Mouse (Mus musculus): Measurements from ENCODE around the gene Klb.
"Not testable (repeated sequence)": the region's sequence is repeated elsewhere in the genome, so short reads cannot be mapped to it uniquely, and the experiment has no call there.

The Klb gene

DNA sequence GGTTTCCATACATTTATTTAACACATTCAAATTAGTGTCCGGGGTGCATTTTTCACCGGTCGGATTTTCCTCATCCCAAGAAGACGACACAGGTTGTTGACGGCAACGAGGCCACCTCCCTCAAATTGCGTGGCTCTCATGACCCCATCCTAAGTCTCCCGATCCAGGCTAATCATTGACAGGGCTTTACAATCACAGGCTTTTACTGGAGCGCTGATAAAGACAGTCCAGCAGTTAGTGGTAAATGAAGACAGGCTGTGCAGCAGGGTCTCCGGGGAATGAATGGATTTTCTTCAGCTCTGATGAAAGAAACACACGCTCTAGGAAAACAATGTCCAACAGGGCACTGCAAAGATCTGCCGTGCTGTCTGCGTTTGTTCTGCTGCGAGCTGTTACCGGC lies at the start of gene Klb:
TSS of gene Klb (plus strand) at position 147 of the 400 bp plus-strand sequence.
- DNase-seq (ENCODE audit: low spot score in 2 of 2): no peak

DNA sequence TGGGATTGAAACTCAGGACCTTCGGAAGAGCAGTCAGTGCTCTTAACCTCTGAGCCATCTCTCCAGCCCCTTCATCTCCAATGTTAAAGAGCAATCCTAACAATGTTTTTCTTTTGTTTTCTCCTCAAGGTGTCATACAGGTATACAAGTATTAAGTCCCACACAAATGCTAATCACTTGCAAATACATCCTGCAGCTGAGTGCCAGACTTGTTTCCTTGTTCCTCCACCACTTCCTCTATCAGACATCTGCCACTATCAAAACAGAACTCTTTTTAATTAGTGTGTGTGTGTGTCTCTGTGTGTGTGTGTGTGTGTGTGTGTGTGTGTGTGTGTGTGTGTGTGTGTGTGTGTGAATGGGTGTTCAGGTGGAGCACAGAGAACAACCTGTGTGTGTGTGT lies 48.5 kb upstream of the Klb start:
- not testable (repeated sequence) for DNase-seq (ENCODE audit: low spot score in 2 of 2)

DNA sequence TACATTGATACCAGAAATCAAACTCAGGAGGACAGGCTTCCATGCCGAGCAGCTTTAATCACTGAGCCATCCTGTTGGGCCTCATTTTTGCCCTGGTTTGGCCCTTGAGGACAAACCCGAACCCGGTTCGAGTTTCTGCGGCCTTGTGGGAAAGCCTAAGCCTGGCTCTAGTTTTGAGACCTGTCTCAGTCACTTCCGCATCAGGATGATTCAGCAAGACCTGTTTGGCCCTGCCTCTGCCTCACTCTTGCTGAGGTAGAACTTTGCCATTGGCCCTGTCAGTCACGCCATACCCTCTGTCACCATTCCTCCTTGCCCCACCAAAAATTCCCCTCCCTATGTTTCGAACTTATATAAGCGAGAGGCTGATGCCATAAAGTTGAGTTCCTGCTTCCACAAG lies 48.0 kb upstream of the Klb start:
- no peak for DNase-seq (ENCODE audit: low spot score in 2 of 2)

DNA sequence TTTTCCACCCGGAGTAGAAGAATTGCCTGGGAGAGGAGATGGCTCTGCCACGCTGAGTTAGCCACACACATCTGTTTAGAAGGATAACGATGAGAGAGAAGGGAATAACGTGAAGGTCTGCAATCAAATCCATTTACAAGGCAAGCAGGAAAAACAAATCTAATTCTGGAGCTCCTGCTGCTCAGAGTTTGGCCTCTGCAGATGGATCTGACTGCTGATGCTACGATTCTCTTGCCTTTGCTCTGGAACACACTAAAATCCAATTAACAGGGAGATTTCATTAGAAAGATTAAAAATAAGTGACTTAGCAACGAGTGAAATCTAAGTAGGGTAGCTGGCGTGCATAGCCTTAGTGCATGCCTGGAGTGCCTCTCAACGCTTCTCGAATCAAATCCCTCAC lies 42.6 kb upstream of the Klb start:
- no peak for DNase-seq (ENCODE audit: low spot score in 2 of 2)

DNA sequence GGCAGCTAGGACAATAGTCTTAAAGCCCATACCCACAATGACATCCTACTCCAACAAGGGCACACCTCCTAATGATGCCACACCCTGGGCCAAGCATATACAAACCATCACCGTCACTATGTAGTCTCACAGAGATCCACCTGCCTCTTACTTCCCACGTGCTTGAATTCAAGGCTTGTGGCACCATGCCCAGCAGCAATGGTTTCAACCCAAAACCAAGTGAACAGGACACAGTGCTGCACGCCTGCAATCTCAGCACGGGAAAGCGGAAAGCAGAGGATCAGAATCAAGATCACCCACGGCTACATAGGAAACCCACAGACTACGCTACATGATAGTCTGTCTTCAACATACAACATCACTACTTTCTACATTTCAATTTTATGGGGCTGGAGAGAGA lies 39.9 kb upstream of the Klb start:
- no peak for DNase-seq (ENCODE audit: low spot score in 2 of 2)

DNA sequence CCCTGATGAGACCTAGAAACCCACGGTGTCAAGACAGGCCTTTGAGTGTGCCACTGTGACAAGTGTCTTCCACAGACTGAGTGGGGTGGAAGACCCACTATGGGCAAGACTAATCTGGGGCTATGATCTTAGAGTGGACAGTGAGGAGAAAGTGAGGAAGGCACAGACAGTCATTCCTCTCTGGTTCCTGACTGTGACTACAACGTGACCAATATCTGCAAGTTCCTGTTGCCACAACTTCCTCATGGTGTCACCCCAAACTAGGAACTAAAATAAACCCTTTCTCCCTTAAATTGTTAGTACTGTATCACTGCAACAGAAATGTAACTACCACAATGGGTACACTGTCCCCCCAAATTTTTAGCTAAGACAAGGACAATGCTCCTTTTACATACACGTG lies 39.2 kb upstream of the Klb start:
- no peak for DNase-seq (ENCODE audit: low spot score in 2 of 2)

DNA sequence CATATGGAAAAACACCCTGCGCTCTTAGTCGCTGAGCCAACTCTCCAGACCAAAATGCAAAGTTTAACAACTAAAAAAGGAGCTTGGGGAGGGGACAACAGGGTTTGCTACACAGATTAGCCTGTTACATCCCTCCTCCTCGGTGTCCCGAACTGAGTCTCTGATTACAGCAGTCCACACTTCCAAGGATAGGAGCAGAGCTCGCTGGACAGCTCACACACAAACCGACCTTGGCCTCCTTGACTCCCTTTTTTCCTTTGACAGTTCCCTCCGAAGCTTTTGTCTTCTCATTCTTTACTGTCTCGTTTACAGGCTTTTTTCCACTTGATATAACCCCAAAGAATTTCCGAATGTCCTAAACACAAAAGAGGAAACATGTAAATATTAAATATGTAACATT lies 28.9 kb upstream of the Klb start:
- no peak for DNase-seq (ENCODE audit: low spot score in 2 of 2)

DNA sequence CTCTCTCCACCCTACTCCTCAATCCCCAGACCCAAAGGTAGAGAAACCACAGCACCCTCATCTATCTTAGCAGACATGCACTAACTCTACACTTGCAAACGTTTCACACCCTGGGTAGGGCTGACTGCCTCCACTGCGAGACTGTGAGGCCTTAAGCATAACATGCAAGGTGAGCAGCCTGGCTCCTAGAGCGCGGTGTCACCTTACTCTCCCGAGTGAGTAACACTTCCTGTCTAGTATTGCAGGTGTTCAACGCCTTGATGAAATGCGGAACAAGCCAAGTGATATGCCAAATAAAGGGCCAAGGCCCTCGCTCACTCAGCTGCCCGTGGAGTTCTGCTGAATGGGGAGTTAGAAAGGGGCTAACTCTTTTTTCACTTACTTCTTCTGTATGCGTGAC lies 25.9 kb upstream of the Klb start:
- no peak for DNase-seq (ENCODE audit: low spot score in 2 of 2)

DNA sequence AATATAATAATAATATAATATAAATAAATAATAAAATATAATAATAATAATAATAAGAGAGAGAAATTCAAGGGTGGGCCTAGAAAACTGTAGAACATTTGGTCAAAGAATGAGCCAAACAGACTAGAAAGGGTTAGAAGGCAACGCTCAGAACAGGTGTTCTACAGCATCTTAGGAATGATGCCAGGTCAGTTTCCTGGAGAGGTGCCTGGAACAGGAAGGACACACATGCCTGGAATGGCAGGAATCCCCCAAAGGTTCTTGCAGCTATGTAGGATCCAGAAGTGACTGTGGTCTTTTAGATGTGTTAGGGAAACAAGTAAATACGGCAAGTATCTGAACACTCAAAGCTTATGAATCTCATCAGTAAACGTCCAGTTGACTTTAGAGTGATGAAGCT lies 23.8 kb upstream of the Klb start:
- no peak for DNase-seq (ENCODE audit: low spot score in 2 of 2)

DNA sequence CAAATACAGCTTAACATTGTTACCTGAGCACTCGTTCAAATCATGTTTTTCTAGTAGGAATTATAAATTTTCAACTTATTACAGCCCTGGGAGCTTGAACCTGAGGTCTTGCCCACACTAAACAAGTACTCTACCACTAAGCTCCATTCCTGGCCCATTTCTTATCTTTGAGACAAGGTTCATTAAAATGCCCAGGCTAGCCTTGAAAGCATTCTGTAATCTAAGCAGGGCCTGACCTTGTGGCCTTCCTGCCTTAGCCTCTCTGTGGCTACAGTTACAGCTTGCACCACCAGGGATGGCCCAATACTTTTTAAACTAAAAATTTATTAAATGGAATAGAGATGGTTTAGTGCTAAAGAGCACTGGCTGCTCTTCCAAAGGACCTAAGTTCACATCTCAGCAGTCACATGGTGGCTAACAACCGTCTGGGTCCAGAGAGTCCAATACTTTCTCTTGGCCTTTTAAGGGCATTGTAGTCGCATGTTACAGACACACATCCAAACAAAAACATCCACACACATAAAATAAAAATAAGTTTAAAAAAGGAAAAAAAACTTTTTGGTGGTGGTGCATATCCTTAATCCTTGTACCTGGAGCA lies 23.3 kb upstream of the Klb start:
- DNase-seq (ENCODE audit: low spot score in 2 of 2): no peak

DNA sequence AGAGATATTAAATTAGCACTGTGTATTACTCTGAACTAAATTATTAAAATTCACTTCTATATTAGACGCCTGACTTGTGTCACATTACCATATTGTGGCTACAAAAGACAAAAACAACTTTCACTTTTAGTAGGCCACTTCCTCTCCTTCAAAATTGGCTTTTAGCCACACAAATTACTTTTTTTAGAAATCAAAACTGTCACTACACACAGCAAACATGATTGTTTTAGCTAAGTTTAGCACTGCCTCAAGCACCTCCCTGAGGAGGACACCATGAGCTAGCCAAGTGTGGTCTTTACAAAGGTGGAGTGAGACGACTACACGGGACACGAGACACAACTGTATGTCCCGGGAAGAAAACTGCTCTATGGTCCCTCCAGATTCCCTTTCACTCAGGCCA lies 21.9 kb upstream of the Klb start:
- DNase-seq (ENCODE audit: low spot score in 2 of 2): peak; percentile 49 to 76

DNA sequence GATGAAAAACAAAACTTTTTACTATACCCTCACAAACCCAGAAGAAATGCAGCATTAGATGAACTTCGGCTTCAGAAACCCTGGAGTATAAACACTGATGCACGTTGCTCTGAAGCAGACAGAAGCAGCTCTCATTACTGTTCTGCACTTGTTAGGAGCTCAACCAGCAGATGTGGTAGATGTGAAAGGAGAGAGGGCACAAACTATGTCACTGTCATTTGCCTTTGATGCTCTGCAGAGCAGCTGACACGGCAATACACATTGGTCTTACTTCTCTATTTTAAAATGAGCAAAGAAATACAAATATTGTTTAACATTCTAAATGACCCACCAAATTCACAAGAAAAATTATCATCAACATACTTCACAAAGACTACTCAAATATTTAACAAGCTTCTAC lies 18.1 kb upstream of the Klb start:
- no peak for DNase-seq (ENCODE audit: low spot score in 2 of 2)

DNA sequence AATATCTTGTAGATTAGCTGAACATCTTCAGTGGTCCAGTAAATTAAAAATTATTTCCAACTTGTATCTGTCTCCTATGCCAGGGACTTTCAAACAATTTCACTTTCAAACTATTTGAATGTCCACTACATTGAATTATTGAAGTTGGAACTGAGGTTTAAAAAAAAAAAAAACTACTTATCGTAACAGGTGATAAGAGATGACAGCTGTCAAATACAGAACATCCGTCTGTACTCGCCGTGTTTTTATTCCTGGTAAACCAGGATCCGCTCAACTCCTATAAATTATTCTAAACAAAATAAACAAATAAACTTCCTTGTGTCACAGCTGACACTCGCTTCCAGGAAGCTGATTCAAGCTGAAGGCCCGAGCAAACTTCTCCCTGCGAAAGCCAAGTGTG lies 13.3 kb upstream of the Klb start:
- DNase-seq (ENCODE audit: low spot score in 2 of 2): no peak

DNA sequence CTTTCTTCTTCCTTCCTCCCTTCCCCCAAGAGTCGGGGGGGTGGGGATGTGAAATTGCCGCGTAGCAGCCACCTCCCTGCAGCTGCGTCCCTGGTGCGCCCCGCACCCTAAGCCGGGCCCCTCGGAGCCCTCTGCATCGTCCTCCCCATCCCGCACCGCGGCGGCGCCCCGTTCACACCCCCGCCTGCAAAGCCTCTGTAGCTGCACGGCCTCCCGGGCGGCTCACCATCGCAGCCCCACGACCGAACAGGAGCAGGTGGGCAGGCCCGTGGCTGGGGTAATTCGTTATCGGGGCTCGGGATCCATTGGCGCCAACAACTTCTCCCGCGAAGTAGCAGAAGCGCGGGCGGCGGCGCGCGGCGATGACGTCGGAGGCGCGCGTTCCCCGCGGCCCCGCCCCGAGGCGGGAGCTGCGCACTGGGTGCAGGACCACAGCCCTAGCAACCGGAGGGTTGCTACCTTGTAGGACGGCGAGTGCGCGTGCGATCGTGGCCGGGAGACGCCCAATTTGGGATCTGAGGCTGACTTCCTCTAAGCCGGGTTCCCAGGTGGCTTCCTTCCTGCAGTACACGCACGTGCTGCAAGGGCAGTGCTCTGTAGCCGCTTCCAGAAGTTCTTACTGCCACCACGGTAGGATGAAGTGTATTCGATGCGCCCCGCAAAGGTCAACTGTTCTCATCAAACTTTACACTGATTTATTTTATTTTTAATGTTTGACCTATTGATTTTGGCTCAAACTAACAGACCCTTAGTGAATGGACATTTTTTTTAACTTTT lies 12.6 kb upstream of the Klb start, which contains the start of gene Rfc1:
TSS of gene Rfc1 (minus strand) at position 373 of the 777 bp plus-strand sequence.
- peak; percentile 86 to 89 for DNase-seq (ENCODE audit: low spot score in 2 of 2)

DNA sequence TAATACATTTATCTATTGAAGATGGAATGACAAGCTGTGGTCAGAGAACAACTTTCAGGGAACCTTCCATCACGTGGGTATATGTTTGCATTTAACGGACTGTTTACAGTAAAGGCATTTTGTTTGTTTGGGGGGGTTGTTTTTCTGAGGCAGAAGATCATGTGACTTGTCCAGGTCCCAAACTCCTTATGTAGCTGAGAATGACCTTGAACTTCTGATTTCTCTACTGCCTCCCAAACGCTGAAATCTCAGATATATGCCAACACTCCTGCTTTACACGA lies 12.1 kb upstream of the Klb start:
- DNase-seq (ENCODE audit: low spot score in 2 of 2): no peak

DNA sequence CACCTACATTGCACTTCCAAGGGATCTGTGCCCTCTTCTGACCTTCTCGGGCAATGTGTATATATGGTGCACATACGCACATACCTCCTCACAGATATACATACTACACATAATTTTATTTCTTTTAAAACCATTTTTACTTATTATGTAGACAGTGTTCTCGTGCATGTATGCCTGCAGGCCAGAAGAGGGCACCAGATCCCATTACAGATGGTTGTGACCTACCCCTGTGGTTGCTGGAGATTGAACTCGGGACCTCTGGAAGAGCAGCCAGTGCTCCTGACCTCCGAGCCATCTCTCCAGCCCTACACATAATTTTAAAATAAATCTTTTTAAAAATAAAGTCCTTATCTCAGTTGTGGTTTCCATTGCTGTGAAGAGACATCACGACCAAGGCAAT lies 9.7 kb upstream of the Klb start:
- DNase-seq (ENCODE audit: low spot score in 2 of 2): no peak

DNA sequence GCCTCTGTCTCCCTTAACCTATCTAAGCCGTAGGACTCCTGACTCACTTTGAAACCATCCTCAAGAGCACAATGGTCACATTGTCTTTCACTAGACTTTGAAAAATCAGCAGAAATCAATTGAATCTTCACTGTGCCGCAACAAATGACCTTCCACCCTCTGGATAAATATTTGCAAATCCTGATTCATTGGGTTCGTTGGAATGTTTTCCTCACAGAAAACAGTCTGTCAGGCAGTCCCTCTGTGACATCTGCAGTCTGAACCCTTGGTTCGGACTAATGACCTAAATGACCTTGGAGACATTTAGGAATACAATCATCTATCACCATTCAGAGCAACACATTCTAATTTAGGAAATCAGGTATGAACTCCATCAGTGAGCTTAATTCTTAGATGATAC lies 7.9 kb upstream of the Klb start:
- no peak for DNase-seq (ENCODE audit: low spot score in 2 of 2)

DNA sequence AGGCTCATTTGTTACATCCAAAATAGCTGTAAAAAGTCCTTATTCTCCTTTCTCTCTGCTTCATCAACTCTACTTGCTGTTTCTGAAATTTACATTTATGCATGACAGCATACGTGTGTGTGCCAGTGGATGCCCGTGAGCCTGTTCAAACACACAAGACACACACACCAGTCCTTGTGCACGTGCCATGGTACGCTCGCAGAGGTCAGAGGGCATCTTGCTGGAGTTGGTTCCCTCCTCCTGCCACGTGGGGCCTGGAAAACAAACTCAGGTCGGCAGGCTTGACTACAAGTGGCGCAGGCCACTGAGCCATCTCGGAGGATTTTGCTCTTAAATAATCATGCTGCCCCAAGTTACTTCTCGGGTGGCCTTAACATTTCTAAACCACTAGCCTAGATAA lies 2.4 kb downstream of the Klb start:
- DNase-seq (ENCODE audit: low spot score in 2 of 2): no peak

DNA sequence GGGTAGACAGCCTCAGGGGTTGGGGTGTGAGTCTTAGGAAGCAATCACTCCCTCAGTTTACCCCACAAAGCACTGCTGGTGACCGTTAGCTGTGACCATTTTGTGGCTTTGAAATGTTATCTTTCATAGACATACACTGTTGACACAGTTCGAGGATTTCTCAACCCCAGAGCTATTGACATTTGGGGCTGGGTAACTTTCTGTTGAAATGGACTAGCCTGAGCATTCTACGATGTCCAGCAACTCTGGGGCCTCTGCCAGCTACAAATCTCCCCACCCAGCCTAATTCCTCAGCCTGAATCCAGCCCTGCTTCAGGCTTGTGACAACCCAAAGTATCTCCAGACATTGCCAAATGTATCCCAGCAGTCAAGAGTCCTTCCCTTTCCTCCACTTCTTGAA lies 6.0 kb downstream of the Klb start:
- no peak for DNase-seq (ENCODE audit: low spot score in 2 of 2)

DNA sequence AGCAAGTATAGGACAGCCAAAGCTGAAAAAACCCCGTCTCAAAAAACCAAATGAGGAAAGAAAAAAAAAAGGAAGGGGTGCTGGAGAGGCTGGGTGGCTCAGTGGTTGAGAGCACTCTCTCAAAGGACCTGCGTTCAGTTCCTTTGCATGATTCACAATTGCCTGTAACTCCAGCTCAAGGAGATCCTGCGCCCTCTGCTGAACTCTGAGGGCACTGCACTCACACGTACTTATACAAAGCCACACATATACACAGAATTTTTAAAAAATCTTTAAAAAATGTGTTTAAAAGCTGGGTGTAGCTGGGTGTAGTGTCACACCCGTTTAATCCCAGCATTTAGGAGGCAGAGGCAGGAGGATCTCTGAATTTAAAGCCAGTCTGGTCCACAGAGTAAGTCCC lies 6.9 kb downstream of the Klb start:
- no peak for DNase-seq (ENCODE audit: low spot score in 2 of 2)

DNA sequence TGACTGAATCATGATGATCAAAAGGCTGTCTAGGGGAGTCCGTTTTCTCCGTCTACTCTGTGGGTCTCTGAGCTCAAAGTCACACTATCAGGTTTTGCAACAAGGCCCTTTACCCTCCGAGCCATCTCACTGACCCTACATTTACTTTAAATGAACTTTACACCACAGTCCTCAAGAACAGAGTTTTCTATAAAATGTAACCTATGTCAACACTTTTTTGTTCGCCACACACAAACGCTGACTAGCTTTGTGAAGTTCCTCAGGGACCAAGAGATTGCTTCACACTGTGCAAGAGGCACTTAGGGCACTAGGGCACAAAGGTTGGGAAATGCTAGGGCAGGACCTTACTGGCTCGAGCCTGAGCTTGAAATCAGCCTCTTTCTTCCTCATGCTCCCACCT lies 8.7 kb downstream of the Klb start:
- no peak for DNase-seq (ENCODE audit: low spot score in 2 of 2)

DNA sequence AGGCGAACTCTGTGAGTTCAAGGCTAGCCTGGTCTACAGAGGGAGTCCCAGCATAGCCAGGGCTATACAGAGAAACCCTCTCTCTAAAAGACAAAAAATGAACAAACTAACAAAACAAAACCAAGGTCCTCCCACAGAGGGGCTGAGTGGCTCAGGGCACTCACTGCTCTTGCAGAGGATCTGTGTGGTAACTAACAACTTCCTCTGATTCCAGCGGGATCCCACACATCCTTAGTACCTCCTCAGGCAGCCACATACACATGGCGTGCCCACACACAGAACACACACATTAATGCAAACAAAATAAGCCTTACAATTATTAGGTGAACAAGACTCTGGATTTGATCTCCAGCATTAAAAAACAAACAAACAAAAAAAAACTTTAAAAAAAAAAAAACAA lies 9.7 kb downstream of the Klb start:
- no peak for DNase-seq (ENCODE audit: low spot score in 2 of 2)

DNA sequence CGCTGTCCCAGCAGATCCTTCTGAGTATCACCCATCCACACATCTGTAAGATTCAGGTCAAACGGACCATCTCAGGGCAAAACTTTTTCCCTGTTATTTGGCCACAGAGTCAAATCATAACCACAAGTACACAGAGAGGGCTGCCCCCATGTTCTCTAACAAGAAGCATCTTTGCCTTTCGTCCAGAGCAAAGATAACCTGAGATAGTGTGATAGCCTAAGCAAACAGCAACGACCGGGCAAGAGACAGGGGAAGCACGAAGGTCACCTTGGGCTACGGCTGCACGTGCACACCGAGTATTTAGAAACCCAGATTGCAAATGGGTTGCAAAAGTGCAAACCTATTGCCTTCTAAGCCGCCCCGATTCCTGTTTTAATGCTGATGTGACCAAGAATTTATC lies 19.7 kb downstream of the Klb start:
- no peak for DNase-seq (ENCODE audit: low spot score in 2 of 2)

DNA sequence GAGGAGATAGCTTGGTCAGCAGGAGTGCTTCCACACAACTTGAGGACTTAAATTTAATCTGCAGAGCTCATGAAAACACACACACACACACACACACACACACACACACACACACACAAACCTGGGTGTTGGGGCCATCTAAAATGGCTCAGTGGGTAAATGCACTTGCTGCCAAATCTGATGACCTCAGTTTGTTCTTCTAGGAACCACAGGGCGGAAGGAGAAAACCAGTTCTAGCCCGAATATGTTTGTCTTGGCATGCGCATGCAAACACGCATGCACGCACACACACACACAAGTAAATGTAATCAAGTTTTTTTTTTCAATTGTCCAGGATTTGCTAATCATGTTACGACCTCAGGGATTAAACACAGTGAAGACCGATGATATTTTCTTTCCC lies 23.4 kb downstream of the Klb start:
- no peak for DNase-seq (ENCODE audit: low spot score in 2 of 2)

Measured in heart, adult 9 months (tissue).